Mouse (Mus musculus) cerebellum, postnatal 25 days (tissue): ENCODE measurements around the gene Tep1.
"Not testable (repeated sequence)": the region's sequence is repeated elsewhere in the genome, so short reads cannot be mapped to it uniquely, and the experiment has no call there.

Source experiments
- DNase-seq, 2 experiments: peaks; one replicate each; pipeline ENCODE4 v3.0.0; 2021; ENCODE audit warnings: mixed read lengths in 2 of 2

Gene Tep1

DNA sequence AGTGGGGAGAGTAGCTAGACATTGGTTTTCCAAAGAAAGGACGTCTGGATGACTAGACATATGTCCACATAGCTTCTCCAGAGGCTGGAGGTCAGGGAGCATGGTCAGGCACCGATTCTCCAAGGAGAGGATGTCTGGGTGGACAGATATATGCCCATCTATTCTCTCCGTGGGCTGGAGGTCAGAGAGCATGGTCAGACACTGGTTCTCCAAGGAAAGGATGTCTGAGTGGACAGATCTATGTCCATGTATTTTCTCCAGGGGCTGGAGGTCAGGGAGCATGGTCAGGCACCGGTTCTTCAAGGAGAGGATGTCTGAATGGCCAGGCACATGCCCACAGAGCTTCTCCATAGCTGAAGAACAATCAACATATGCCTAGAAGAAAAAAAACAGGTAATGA, 2.1 kb downstream of the Tep1 start:
- DNase-seq, result no peak

DNA sequence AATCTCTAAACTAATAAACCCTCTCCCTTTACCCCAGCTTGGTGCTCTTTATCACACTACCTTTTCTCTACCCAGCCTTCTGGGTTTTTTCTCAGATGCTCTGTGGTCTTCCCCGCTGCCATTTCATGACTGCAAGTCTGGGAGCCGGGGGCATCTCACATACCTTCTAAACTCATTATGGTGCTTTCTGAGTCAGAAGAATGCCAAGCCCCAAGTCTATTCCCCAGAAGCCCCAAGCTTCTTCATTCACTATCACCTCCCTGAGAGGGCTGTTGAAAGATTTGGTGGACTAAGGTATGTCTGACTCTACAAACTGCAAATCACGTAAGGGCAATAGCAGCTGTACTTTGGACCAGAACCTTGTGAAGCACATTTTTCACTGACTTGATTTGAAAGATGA, 3.4 kb downstream of the Tep1 start:
- DNase-seq, result no peak

- not testable (repeated sequence) for DNase-seq
These were observed 5.4 kb downstream of the Tep1 start for GRCm38 (mm10) chr14:50865005-50865404.

DNA sequence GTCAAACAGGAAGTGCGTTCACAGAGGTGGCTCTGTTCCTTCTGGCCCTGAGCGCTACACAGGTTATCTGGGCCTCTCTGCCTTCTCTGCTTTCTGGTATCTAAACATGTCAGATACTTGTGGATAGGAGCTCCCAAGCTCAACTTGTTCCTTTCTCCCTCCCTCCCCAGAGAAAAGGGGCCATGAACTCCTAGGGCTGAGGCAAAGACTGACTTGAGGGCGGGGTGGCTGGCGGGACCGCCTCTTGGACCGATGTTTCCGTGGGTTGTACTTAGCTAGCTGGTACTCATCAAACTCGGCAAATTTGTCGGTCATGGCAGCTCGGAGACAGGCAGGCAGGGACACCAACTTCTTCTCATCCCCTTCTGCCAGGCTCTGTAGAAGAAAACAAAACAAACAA, 7.7 kb downstream of the Tep1 start:
- DNase-seq, result no peak

DNA sequence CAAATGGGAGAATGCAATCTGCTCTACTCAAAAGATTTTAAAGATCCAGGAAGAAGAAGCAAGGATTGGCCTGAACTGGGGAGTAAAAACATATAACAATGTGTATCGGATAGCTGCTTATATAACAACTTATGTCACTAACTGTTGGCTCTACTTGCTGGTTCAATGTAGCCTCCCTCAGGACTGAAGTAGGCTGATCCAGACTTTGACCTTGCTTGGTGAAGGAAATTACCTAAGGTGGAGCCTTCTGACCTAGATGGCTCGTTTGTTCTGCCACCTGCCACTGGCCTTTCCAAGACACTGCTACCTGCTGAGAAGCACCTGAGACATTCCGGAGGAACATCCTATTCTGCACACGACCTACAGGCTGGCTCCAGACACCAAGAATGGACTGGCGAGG, 14.6 kb downstream of the Tep1 start:
- DNase-seq, result no peak

DNA sequence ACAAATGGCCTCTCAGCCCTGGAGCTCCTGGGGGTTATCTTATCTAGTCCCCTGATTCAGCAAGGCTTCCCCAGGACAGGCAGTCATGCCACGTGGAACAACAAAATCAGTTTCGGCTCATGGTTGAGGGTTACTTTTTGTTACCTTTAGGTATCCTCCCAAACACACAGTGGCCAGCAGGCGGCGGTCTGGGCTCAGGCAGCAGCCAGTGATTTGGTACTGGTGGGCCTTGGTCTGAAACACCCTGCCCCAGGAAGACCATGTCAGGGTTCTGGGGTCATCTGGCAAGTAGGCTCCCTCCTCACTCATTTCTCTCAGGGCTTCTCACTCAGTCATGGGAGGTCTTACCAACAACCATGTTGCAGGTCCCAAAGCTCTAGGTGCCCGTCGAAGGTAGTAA, 33.1 kb downstream of the Tep1 start:
- peak; percentile 13 to 40 for DNase-seq

DNA sequence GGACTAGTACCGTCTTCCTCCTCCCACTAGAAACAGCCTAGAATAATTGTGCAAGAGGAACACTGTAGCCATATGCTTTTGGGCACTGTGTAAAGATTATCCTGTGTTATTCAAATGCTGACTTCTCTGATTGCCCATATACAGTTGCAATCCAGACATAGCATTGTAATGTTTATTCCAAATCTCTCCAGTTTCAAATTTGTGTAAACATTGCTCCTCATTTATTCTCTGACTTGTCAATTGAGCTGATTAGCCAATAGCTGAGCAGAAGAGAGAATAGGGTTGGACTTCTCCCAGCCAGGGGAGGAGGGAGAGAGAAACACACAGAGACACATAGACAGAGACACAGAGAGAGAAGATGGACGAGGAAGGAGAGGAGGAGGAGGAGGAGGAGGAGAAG, 35.9 kb downstream of the Tep1 start:
- DNase-seq, result no peak

DNA sequence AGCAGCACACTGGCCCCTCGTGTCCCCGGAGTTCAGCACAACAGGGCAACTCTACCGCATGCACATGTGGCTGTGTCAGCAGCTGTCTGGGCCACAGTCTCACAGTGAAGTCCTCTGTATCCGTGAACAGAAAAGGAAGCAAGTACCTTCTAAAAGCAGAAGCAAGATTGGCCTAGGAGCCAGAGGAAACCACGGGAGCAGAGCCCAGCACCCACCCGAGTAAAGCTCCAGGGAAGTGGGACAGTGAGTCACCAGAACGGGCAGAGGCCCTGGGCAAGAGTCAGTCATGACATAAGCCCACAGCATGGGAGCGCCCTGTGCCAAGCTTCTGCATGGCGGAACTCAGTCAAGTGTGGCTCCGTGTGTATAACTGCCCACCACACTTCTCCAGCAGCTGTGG, 36.4 kb downstream of the Tep1 start:
- peak; percentile 70 to 82 for DNase-seq

- no peak for DNase-seq
These were observed 40.5 kb downstream of the Tep1 start for GRCm38 (mm10) chr14:50829878-50830277.

DNA sequence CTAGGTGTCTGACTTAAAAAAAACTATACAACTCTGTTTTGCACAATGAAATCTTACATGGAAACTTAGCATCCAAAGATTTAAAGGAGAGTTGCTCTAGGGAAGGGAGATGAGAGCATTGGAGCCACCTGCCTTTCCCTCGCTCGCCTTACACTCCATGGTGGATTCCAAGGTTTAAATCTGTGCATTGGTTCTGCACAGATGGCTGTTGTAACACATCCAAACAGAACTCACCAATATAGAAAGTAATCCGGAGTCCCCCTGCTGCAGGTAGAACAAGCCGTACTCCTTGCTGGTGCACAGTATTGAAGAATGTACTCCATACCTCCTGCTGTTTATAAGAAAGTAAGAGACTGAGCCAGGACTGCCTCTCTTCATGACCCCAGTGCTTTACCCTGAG, 43.8 kb downstream of the Tep1 start:
- DNase-seq, result no peak

DNA sequence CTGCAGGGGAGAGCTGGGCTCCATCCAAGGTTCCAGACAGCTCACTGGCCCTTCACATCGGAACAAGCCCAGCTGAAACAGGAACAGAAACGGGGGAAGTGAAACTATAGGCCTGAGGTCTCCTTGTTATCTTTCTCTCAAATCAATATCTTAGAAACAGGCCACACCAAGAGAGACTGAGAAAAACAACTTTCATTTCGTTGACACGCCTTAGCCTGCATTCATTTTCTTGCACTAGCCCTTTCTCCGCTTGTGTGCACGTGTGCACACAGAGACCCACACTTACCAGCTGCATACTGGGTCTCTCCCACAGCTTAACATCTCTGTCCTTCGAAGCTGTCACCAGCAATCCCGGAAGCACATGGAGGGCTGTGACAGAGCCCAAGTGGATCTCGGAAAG, 46.1 kb downstream of the Tep1 start:
- DNase-seq, result no peak

DNA sequence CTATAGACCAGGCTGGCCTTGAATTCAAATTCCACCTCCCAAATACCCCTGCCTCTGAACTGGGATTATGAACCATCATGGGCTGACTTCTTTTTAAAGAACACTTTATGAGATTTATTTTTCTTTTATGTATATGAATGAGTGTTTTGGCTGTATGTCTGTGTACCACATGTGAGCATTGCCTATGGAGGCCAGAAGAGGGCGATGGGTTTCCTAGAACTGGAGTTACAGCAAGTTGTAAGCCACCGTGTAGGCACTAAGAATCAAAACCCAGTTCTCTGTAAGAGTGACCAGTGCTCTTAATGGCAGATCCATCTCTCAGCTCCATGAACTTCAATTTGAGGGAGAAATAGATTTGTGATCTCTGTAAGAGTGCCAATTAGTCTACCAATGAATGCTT, 47.1 kb downstream of the Tep1 start:
- DNase-seq, result no peak

DNA sequence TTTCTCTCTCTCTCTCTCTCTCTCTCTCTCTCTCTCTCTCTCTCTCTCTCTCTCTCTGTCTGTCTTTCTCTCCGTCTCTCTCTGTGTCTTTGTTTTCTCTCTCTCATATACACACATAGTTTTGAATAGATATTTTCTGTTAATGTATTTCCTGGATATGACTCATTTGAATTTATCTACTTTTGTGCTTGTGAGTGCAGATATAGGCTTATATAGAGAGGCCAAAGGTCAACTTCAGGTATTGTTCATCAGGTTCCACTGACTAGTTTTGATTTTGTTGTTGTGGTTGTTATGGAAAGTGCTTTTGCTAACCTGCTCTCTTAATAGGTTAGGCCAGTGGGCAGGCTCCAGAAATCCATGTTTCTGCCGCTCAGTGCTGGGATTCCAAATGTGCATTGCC, 57.3 kb downstream of the Tep1 start:
- no peak for DNase-seq

- DNase-seq, result peak; percentile 97 to 100
These were observed 62.8 kb downstream of the Tep1 start, which contains the start of the genes Ccnb1ip1 and Parp2 for GRCm38 (mm10) chr14:50807487-50808072. Gene Ccnb1ip1, minus strand, starts transcription at chr14:50807732. Gene Parp2, plus strand, starts transcription at chr14:50807841.

- DNase-seq, result not testable (repeated sequence)
These were observed 63.9 kb downstream of the Tep1 start for GRCm38 (mm10) chr14:50806469-50806868.

GRCm38 (mm10) chr14:50804683-50805082, 65.7 kb downstream of the Tep1 start:
- no peak for DNase-seq

GRCm38 (mm10) chr14:50802843-50803562, 67.4 kb downstream of the Tep1 start:
- peak in 1 of 2 experiments; percentile 31 for DNase-seq

DNA sequence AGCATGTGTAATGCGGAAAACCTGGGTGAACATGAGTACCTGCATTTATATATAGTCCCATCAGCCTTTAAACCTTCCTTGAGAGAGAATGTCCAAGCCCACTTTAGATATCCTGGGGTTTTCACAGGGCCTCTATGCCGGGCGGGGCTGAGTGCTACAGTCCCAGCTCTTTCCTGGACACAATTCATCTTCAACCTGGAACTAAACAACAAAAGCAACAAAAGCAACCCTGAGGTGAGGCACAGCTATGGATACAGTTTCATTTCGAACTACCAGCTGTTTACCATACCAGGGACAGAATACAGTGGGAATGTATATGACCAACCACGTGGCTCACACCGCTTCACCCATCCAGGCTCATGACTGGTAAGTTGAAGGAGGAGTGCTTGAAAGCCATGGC, 67.9 kb downstream of the Tep1 start:
- DNase-seq, result no peak

DNA sequence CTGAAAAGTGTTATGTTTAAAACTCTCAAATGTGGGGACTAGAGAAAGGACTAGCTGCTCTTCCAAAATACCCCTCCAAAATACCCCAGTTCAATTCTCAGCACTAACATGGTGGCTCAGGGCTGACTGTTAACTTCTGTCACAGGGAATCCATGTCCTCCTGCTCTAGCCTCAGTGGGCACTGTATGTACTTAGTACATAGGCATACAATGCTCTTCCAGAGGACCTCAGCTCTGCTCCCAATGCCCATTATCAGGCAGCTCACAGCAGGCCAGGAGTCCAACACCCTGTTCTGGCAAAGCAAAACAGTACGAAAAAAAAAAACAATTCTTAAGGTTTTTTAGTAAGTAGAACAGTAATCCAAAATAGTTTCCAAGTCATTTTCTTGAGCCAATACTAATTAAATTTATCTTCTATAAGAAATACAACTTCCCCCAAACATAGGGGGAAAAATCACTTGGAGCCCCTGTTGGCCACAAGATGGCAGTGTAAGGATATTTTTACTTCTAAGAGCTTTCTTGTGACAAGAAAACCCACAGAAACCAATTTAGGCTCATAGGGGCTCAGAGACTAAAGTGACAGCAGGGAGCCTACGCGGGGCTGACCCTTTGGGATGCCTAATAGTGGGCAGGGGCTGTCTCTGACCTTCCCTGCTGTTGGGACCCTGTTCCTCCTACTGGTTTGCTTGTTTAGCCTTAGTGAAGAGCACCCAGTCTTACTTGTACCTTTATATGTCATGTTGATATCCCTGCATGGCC, 70.7 kb downstream of the Tep1 start:
- DNase-seq, result peak; percentile 44 to 55

DNA sequence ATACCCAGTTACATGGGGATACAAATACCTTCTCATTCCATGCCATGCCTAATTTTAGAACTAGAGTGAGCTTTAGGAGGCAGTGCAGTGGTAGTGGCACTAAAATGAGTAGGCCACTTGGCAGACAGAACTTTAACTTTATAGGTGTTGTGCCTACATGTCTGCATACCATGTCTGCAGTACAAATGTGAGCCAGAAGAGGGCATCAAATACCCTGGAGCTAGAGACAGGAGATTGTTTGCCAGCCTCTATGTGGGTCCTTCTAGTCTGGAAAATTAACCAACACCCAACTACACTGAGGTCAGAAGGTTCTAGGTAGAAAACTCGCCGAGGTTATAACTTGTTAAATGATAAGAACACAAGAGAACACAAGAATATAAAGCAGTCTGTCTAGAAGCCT, 71.8 kb downstream of the Tep1 start:
- DNase-seq, result no peak

DNA sequence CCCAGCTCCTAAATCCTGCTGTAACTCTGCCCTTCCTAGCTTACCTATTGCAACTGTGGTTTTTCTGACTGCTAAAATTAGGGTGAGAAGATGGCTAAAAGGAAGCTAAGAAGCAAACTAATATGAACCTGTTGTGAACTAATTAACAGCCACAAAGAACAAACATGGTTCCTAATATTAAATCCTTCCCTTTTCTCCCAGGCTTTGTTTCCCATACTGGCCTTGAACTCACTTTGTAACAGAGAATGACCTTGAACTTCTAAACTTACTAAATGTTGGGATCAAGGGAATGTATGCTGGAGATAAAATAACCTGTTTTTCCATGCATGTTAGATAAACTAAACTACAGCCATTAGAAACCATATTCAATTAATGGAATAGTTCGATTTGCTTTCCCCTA, 73.9 kb downstream of the Tep1 start:
- DNase-seq, result no peak

GRCm38 (mm10) chr14:50795965-50796364, 74.4 kb downstream of the Tep1 start:
- DNase-seq, result no peak

- DNase-seq, result no peak
These were observed 75.0 kb downstream of the Tep1 start for GRCm38 (mm10) chr14:50795261-50795935.
